Mouse (Mus musculus) monocyte, adult 5-6 weeks (primary cell): ENCODE data around the gene Nova2. TPM values are rescaled to one million over a fixed set of nuclear protein-coding genes. Genes with fewer than 3 reads are reported as not detected.

ENCODE experiments used
- ATAC-seq: fragments of 153-309, 156-312 bp; replicated peaks from 2 replicates; pipeline ENCODE4 v1.8.0; 2017; ENCODE audit warnings: mild to moderate bottlenecking; ENCODE audit not compliant: low TSS enrichment, insufficient number of reproducible peaks, severe bottlenecking, poor library complexity, low FRiP score
- total RNA-seq: library from RNA; stranded (forward); fragments of 200-1000, 200-491, 200-594 nt; gene quantifications from 3 replicates; pipeline ENCODE4 v1.2.3, GENCODE M21; 2017

Nova2 gene
- total RNA-seq, 1 experiment from 2014 or later, result not detected

DNA sequence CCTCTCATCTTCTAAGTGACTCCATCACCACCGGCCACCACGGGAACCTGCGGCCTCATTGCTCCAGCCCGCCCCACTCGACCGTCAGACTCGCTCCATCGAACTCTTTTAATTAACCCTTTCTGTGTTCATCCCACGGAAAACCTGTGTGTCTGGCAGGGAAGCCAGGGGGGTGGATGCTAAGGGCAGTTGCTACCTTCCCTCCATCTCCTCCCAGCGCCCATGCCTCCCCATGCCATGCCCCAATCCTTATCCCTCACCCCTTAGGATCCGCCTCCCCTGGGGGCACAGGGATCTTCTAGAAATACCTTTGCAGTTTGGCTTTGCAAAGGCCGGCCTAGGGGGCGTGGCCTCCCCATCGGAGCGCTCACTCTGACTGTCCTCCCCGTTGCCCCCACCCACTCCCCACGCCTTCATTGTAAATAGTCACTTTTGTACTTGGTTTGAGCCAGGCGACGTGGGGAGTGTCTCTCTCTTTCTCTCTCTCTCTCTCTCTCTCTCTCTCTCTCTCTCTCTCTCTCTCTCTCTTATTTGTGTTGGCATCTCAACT is 37.7 kb downstream of the Nova2 start:
- no peak for ATAC-seq

DNA sequence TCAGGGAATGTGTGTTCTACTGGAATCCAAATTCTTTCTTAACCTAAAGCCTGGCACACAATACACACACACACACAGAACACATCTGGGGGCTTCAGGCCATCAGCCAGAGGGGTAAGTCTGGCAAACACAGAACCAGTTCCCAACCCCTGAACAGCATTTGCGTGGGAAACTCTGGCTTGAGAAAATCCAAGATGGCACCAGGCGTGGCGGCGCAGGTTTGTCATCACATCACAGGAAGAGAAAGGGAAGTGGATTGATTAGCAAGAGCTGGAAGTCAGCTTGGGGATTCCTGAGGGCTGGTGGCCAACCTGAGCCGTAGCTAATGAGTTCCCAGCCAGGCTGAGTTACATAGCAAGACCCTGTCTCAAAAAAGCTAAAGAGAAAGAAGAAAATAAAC is 39.6 kb downstream of the Nova2 start:
- ATAC-seq, result no peak

DNA sequence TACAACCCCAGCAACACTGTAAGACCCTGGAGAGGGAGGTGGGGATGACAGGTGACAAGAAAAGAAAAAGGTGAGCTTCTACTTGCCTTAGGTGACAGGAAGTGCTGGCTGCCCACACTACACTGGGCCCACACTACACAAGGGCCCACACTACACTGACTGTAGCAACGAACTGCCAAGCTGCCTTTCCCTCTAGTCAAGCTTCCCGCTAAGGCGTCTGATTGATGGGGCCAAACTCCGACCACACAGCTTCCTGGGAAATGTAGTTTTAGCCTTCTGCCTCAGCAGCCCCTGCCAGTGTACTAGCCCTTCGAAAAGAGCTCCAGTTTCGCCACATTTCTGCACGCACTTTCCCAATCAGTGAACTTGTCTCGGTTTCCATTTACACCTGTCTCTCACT is 41.9 kb downstream of the Nova2 start:
- ATAC-seq, result no peak

DNA sequence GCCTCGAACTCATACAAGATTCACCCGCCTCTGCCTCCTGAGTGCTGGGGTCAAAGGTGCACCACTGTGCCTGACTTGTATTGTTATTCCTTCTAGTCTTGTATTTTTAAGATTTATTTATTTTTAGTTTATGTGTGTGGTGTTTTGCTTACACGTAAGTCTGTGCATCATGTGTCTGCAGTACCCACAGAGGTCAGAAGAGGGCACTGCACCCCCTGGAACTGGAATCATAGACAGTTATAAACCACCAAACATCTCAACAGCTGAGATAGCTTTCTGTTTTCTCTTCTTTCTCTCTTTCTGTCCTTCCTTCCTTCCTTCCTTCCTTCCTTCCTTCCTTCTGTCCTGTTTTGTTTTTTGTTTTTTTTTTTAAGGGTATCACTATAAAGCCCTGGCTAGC is 45.3 kb downstream of the Nova2 start:
- ATAC-seq, result no peak

DNA sequence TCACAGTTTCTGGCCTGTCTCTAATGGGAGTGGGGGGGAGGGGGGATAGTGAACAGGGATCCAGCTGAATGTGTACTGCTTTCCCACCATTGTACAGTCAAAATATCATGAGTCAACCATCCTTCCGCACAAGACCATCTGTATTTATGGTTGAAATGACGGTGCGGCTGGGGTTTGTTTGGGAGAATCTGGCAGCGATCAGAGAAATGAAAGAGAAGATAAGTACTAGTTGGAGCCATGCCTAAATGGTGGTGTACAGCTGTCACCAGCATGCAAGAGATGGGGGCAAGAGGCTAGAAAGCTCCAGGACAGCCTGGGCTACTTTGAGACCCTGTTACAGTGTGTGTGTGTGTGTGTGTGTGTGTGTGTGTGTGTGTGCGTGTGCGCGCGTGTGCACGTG is 52.7 kb downstream of the Nova2 start:
- no peak for ATAC-seq

DNA sequence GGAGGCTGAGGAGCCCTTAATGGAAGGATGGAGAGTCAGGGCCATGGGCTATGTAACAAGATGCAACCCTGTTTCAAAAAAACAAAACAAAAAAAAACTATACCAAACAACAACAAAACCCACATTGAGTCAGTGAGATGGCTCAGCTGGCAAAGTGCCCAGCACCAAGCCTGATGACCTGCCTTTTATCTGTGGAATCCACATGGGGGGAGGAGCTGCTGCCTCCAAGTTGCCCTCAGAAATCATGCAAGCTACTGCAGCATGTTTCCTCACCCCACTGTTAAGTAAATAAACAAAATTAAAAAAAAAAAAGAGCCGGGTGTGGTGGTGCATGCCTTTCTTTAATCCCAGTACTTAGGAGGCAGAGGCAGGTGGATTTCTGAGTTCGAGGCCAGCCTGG is 60.8 kb downstream of the Nova2 start:
- ATAC-seq, result no peak

DNA sequence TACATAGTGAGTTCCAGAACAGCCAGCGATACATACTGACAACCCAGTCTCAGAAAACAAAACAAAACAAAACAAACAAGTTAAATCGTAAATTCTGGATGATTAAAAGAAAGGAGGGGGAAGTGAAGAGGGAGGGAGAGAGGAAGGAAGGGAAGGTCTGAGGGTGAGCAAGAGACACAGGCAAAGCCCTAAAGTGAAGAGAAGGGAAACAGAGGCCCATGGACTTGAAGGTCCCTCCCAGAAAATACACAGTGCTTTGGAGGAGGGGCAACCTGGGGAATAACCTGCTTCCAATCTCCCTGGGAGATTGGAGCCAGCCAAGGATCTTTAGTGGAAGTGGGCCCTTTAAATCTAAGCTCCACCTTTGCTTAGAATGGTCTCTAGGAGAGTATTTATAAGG is 61.4 kb downstream of the Nova2 start, which contains the start of gene Nanos2:
TSS of gene Nanos2 (plus strand) at position 301 of the 400 bp plus-strand sequence.
- ATAC-seq, result no peak

DNA sequence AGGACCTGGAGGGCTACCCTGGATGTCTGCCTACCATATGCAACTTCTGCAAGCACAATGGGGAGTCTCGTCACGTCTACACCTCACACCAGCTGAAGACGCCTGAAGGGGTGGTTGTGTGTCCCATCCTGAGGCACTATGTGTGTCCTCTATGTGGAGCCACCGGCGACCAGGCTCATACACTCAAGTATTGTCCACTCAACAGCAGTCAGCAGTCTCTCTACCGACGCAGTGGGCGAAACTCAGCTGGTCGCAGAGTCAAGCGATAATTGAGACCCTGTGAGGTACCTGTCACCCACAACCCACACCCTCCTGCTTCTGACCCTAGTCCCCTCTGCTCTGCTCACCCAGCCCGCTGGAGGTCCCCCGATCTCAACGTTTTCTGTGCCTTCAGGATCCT is 62.1 kb downstream of the Nova2 start:
- ATAC-seq, result no peak

DNA sequence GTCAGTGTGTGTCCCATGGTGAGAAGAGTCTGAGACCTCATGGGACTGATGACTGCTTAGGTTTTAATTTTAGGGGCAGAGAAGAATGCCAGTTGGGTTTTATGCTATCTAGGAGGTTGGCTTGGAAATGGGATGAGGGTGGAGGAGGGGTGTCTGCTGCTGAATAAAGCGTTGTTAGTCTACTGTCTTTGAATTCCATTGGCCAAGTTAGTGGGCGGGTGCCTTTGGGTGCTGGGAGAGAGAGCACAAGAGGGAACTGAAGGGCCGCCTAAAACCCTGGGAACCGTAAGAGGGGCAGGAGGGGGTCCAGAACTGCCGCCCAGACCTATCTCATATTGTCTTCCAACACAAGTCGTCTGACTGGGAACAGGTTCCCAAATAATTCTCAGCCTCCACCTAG is 63.1 kb downstream of the Nova2 start:
- ATAC-seq, result no peak

DNA sequence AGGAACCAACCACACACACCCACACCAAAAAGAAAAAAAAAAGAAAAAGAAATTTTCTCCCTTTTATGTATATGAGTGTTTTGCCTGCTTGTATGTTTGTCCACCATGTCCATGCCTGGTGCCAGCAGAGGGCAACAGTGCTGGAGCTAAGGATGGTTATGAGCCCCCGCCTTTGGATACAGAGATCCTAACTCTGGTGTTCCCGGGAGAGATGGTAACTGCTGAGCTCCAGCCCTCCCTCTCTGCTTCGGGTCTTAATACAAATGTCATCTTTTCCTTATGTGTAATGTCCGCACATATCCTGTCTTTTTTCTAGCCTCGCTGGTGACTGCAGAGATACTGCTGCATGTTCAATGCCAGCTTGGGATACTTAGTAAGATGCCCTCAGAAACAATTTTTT is 64.3 kb downstream of the Nova2 start:
- no peak for ATAC-seq

DNA sequence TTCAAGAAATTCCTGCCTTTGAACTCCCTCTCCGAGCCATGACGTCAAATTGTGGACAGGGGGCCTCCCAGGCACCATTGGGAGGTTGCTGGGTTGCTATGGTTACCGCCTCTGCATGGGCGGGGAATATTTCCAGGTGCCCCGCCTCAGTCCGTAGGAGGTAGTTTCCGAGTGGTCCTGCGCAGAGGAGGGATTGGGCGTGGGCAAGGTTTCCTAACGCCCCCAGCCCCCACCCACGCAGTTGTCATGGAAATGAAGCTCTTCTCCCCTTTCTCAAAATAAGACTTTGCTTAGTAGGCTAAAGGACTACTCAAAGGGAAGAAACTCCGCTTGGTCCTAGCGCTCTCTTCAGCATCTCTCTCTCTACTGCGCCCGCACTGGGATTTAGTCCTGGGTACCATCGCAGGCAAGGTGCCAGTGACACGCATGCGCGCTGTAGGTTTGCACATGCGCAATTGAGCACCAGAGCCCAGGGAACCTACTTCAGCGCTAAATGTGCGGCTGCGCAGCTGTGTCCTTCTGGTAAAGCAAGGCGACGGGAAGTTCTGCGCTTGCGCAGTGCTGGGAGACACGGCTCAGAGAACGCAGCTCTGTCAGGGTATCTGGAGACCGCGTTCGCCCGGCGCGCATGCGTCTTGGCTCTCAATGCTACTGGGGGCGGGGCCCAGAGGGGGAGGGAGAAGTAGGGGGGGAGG is 65.1 kb downstream of the Nova2 start, which contains the start of gene Mypop:
TSS of gene Mypop (plus strand) at position 645 of the 695 bp plus-strand sequence.
- peak; percentile 89 for ATAC-seq

DNA sequence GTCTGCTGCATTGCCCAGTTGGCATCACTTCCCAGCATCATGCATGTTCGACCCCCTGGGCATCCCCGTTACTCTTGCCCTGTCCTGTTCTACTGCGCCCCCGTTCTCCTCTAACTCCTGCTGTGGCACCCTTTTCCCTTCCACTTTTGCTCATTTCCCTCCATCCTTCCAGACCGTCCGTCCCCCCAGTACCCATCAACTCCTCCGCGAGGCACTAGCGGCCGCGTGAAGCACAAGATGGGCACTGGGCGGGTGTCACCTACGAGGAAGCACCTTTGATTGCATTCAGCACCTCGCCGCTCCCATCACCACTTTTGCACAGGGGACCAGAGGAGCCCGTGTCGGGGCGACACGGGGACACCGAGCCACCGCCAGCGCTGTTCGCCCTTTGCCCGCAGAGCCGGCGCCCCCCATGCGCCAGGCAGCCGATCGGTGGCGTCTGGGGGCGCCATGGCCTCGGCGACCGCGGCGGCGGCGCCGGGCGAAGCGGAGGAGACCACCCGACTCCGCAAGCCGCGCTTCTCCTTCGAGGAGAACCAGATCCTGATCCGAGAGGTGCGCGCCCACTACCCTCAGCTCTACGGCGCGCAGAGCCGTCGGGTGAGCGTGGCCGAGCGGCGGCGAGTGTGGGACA is 66.1 kb downstream of the Nova2 start:
- no peak for ATAC-seq

DNA sequence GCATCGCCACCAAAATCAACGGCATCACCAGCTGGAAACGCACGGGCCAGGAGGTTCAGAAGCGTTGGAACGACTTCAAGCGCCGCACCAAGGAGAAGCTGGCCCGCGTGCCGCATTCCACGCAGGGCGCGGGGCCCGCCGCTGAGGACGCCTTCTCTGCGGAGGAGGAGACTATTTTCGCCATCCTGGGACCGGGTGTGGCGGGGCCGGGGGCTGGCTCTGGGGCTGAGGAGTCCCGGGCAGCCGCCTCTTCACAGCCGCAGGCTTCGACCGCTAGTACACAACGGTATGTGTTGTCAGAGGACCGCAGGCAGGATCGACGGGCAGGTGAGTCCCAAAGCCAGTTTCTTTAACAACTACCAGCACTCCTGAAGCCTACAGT is 66.6 kb downstream of the Nova2 start:
- ATAC-seq, result no peak

DNA sequence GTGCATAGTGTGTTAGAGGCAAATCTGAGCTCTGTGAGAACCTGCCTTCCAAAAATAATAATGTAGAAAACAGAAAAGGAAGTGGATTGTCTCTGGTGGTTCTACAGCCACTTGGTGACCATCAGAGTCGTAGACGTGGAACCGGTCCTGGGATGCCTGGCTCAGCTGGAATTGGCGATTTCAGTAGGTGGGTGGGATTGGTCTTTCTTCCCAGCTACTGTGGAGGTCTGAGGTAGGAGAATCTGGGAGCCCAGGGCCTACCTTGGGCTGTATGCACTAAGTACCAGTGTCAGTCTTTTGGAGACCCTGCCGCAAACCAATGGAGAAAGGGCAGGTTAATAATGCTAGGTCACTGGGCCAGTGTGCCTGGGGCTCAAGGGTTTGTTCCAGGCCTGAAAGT is 67.3 kb downstream of the Nova2 start:
- no peak for ATAC-seq

DNA sequence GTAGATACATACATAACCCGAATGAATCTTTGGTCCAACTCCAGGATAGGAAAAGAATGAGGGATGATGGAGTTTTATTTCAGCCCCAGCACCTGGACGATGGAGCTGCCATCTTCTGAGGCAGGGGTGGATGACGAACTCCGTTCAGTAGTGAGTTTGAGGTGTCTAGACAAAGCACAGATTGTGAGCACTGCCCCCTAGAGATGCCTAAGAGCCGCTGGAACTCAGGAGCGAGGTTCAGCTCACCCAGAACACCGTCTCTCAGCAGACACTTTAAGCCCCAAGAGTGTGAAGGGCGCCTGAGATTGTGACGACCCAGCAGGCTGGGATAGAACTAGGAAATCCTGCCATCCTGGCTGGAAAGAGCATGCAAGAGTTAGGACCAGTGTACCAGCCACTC is 73.1 kb downstream of the Nova2 start:
- ATAC-seq, result no peak

DNA sequence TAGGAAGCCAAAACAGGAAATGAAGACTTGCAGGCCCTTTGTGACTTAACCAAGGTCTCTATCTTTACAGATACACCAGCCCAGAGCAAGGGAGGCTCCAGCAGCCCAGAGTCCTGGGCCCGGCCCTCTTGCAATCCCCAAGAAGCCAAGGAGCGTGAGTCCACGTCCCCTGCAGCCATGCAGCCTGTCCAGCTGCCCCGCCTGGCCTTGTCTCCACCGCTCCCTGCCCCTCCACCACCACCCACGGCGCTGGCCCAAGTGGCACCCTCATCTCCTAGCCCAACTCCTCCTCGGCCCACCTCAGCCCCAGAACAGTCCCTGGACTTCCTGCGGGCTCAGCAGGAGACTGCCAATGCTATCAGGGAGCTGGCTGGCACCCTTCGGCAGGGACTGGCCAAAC is 74.7 kb downstream of the Nova2 start:
- ATAC-seq, result no peak

DNA sequence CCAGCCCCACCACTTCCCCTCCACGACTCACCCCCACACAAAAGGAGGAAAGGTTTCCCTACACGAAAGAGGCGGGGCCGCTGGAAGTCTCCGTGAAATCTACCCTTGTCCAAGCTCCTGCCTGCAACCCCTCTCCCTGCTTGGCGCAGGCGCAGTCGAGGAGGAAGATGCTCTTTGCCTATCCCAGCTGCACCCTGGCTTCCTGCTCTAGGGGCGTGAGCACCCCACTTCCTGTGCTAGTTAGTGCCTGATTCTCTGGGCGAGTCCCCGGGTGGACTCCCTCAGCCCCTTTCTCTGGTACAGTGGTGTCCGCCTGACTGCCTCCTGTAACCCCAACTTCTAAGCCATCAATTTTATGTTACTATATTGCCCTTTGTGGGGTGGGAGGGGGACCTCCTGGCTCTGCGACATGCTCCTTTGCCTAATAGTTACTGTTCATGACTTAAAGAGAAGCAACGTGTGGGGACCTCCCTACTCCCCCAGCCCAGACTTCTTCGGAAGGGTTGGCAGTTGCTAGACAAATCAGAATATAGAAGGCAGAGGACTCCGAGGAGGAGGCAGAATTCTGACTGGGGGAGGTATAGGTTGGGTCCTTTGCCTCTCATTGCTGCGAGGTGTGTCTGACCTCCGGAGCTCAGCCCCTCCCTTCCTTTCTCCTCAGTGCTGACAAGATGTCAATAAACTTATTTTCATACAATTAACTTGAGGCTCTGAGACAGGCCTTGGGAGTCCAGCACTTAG is 75.5 kb downstream of the Nova2 start:
- peak; percentile 54 for ATAC-seq

DNA sequence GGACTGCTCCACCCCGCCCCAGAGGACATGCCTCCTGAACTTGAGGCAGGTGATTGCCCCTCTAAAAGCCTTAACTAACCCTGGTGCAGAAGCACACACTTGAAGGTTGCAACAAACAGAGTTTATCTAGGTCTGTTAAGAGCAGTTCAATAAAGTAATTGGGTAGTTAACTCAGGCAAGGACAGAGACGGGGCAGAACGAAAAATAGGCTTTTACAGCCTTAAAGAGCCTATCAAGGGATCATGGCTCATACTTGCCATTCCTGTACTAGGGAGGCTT is 76.1 kb downstream of the Nova2 start:
- ATAC-seq, result no peak

DNA sequence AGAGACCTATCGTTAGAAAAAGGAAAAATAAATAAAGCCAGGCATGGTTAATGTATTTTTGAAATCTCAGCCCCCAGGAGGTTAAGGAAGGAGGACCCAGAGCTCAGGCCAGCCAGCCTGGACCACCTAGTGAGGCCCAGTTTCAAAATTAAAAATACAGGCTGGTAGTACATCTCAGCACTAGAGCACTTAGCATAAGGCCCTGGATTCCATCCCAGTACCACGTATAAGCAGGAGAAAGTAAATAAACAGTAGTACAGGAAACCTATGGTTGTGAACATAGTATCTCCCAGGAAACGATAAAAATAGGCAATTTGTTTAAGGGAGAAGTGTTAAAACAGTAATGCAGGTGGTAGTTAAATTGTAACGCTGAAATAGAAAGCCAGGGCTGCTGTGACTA is 76.4 kb downstream of the Nova2 start:
- no peak for ATAC-seq
